Mouse (Mus musculus) lung, postnatal 4 days (tissue): Measurements from ENCODE around the gene B4galt7.
A peak's percentile ranks its signal among the peaks of the same experiment; 100 is the strongest.
"Not testable (repeated sequence)": the region's sequence is repeated elsewhere in the genome, so short reads cannot be mapped to it uniquely, and the experiment has no call there.

Experiments
- DNase-seq, 2 experiments: peaks; one replicate each; pipeline ENCODE4 v3.0.0; 2021

The B4galt7 gene

DNA sequence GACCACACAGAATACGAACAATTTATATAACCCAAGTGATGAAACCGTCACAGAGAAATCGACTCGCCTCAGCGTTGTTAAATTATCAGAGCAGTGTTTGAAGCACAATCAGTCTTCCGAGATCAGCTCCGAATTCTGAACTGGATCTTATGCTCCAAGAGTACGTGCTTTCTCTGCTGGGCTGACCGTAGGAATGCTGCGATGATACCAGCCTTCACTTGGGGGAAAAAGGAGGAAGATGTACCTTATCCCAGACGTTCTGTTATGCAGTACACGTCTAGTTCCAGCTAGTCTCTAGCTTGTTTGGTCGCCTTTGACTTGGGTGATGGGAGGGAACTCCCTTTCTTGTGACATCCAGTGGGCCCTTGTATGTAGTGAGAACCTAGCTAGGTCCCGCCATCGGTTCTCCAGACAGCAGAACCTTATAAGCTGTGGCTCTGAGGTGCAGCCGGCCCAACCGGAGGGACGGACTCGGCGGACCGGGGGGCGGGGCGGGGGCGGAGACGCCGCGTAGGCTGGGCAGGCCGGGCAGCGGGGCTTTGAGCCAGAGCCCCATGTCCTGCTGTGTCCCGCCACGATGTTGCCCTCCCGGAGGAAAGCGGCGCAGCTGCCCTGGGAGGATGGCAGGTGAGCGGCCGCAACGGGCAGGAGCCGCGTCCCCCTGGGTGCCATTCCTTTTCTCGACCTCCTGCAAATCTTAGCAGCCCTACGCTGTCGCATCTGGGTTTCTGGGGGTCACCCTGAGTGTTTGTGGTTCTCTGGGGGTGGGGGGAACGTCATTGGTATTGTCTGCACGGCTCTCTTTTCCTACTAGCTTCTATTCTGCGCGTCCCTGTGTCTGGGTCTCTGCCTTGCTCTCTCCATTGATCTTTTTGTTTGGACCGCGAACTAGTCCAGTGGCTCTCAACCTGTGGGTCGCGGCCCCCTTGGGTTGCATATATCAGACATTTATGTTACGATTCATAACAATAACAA lies at the start of gene B4galt7:
Gene B4galt7 (plus strand): TSS at position 331 of the 975 bp plus-strand sequence.
- peak; percentile 92 to 93 for DNase-seq

GRCm38 (mm10) chr13:55555921-55556320 lies 43.8 kb upstream of the B4galt7 start:
- DNase-seq: no peak

GRCm38 (mm10) chr13:55557499-55557898 lies 42.2 kb upstream of the B4galt7 start:
- peak; percentile 28 to 43 for DNase-seq

- DNase-seq: no peak
These were observed 36.3 kb upstream of the B4galt7 start for GRCm38 (mm10) chr13:55563266-55563879.

GRCm38 (mm10) chr13:55567001-55567400 lies 32.7 kb upstream of the B4galt7 start:
- DNase-seq: no peak

- DNase-seq: no peak
These were observed 31.7 kb upstream of the B4galt7 start for GRCm38 (mm10) chr13:55567949-55568348.

DNA sequence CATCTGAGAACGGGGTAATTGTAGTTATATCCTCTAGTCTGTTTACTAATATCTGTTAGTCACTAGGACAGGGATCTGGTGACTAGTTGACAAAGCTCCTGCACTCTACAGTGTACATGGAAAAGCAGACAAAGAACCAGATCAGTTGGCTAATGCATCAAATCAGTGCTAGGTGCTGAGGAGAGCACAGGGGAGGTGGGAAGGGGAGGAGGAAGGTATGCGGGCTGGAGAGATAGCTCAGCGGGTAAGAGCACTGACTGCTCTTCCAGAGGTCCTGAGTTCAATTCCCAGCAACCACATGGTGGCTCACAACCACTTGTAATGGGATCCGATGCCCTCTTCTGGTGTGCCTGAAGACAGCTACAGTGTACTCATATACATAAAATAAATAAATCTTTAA lies 31.2 kb upstream of the B4galt7 start:
- not testable (repeated sequence) for DNase-seq

- DNase-seq: peak; percentile 22 to 62
These were observed 29.9 kb upstream of the B4galt7 start for GRCm38 (mm10) chr13:55569726-55570285.

GRCm38 (mm10) chr13:55570286-55570973 lies 29.3 kb upstream of the B4galt7 start:
- DNase-seq: peak in 1 of 2 experiments; percentile 51

- DNase-seq: peak; percentile 96 to 97
These were observed 28.5 kb upstream of the B4galt7 start, which contains the start of gene Fam193b for GRCm38 (mm10) chr13:55571027-55571751. Gene Fam193b (minus strand): TSS chr13:55571120.

GRCm38 (mm10) chr13:55571977-55572376 lies 27.7 kb upstream of the B4galt7 start:
- no peak for DNase-seq

- DNase-seq: no peak
These were observed 26.3 kb upstream of the B4galt7 start, which contains the start of gene Tmed9 for GRCm38 (mm10) chr13:55573432-55573831. Gene Tmed9 (plus strand): TSS chr13:55573732.

GRCm38 (mm10) chr13:55574321-55574720 lies 25.4 kb upstream of the B4galt7 start:
- no peak for DNase-seq

- no peak for DNase-seq
These were observed 23.8 kb upstream of the B4galt7 start for GRCm38 (mm10) chr13:55575932-55576331.

DNA sequence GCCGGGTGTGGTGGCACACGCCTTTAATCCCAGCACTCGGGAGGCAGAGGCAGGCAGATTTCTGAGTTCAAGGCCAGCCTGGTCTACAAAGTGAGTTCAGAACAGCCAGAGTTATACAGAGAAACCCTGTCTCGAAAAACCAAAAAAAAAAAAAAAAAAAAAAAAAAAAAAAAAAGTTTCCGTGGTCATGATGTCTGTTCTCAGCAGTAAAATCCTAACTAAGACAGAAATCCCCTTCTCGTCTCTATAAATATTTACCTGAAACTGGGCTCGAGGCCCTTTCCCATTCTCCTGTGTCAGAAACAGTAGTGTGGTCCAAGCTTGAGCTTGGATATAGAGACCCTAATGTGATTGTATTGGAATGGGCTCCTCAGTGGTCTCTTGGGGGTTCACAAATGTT lies 22.8 kb upstream of the B4galt7 start:
- DNase-seq: not testable (repeated sequence)

- no peak for DNase-seq
These were observed 21.6 kb upstream of the B4galt7 start for GRCm38 (mm10) chr13:55578086-55578485.

GRCm38 (mm10) chr13:55591961-55592490 lies 7.7 kb upstream of the B4galt7 start:
- DNase-seq: no peak

DNA sequence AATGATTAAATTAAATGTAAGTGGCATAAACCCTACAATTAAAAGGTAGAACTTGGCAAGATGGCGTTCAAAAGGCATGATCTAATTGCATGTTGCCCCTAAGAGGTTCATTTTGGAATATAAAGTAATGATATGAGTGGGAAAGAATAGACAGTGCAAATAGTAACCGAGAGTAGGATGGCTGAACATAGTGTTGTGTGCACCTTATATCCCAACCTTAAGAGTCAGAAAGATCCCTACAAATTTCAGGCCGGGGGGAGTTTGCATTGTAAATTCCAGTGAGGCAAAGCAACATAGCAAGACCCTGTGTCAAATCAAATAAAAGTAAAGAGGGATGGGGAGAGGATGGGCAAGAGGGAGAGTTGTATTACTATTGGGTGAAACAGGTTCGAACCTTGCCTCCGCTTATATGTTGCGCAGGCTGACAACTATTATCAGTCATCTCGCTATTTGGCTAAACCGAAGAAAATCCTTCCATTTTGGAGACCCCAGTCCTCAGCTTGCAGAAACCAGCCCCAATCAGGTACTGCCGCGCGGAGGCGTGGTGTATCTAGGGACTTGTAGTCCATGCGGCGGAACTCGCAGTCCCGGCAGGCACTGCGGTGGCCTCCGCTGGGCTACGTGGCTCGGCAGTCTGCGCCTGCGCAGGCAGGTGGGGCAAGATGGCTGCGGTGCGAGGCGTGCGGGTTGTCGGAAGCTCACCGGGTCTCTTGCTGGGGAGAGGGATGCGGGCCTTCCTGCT lies 7.0 kb upstream of the B4galt7 start:
- DNase-seq: peak; percentile 97 to 98

DNA sequence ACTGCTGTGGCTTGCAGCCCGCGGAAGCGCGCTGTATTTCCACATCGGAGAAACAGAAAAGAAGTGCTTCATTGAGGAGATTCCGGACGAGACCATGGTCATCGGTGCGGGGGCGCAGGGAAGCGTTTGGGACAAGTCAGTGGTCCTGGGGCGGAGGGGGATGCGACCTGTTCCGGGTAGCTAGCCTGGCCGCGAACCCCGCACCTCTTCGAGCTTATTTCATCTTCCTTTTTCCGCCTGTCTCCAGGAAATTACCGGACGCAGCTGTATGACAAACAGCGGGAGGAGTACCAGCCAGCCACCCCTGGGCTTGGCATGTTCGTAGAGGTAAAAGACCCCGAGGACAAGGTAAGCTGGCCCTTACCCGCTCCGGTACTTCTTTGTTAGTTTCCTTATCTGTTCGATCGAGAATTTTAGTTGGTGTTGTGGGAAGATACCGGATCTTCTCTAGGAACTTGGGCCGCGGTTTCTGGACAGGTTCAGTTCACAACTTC lies 6.4 kb upstream of the B4galt7 start:
- DNase-seq: no peak

GRCm38 (mm10) chr13:55595375-55595774 lies 4.3 kb upstream of the B4galt7 start:
- no peak for DNase-seq

DNA sequence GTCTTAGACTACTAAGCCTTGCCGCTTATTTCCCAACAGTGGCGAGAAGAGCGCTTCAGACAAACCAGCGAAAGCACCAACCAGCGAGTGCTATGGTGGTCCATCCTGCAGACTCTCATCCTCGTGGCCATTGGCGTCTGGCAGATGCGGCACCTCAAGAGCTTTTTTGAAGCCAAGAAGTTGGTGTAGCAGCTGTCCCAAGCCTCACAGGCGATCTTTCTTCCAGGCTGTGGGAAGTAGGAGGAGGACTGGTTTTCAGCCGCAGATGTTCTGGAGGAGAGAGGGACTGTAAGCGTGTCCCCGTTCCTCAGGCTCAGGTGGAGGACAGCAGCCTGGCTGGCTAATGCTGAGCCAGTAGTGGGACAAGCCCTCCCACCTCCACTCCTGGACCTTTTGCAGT lies 2.9 kb upstream of the B4galt7 start:
- no peak for DNase-seq
